Mouse (Mus musculus) brain, adult 2 months (tissue): ENCODE measurements at regions not wholly inside any gene's neighbourhood (a gene's known extent, or its start where the extent isn't known, plus 50 kb on each side); places are given as distances from the start of the nearest gene placed in this dataset.
"Not testable (repeated sequence)": the region's sequence is repeated elsewhere in the genome, so short reads cannot be mapped to it uniquely, and the experiment has no call there.

Experiments used
- DNase-seq: peaks from one replicate; pipeline ENCODE4 v3.0.0; 2011; ENCODE audit warnings: low read depth, low spot score

DNA sequence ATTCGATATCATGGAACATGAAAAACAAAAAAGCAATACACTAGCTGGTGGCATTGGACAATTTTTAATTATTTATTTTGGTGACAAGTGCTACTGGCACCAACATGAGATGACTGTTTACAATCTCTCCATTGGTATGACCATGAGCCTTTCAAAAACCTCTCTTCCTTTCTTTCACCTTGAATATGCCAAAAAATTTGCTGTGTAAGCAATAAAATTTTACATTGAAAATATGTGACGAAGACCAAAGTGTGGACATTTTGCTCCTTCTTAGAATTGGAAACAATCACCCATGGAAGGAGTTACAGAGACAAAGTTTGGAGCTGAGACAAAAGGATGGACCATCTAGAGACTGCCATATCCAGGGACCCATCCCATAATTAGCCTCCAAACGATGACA is 83.4 kb upstream of the Gm49339 start:
- DNase-seq: not testable (repeated sequence)

GRCm38 (mm10) chr10:51405141-51405540 is 75.3 kb upstream of the Gm49339 start:
- DNase-seq: peak; percentile 78

DNA sequence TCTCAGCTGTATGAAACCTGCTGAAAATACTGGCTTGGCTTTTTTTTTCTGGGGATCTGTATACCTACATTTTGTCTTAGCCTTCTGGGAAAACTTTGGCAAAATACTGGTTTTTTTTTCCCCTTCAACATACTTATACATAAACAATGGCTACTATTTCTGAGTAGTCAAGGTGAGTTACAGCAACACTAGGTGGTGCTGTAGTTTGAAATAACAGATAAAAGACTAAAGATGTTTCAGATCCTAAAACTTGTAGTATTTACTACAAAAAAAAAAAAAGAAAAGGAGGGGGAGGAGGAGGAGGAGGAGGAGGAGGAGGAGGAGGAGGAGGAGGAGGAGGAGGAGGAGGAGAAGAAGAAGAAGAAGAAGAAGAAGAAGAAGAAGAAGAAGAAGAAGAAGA is 67.6 kb upstream of the Gm49339 start:
- no peak for DNase-seq

GRCm38 (mm10) chr10:51414512-51414911 is 65.9 kb upstream of the Gm49339 start:
- DNase-seq: no peak

DNA sequence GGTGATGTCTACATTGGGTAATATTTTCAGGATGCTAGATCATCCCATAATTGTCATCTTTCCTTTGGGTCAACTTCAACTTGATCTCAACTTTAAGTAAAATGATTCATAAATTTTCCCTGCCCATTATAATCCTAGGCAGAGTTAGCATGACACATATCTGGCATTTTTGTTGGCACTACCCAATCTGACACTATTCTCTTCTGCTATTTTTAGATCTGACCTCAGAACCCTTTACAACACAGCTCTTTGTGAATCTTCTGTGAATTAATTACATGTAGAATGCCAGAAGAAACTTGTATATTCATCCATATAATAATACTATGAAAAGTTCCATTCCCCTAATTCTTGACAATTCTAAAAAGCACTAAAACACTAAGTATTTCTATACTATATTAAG is 63.7 kb upstream of the Gm49339 start:
- DNase-seq: no peak

GRCm38 (mm10) chr10:51417221-51417911 is 63.0 kb upstream of the Gm49339 start:
- no peak for DNase-seq

- DNase-seq: no peak
Measured at GRCm38 (mm10) chr10:51418550-51418949, 61.9 kb upstream of the Gm49339 start.

GRCm38 (mm10) chr10:51422501-51422900 is 57.9 kb upstream of the Gm49339 start:
- no peak for DNase-seq
